Mouse (Mus musculus): ENCODE data around the gene Ubr1. TPM values are rescaled to one million over a fixed set of nuclear protein-coding genes. Genes with fewer than 3 reads are reported as not detected.

Gene Ubr1
- total RNA-seq, 2 experiments from 2014 or later: 21.1 to 27.1 TPM

GRCm38 (mm10) chr2:120866561-120866960 lies 104.0 kb downstream of the Ubr1 start:
- peak; percentile 78; the same call in 1 of the 2 replicates for ATAC-seq (replicated peaks; ENCODE audit: poor library complexity)

DNA sequence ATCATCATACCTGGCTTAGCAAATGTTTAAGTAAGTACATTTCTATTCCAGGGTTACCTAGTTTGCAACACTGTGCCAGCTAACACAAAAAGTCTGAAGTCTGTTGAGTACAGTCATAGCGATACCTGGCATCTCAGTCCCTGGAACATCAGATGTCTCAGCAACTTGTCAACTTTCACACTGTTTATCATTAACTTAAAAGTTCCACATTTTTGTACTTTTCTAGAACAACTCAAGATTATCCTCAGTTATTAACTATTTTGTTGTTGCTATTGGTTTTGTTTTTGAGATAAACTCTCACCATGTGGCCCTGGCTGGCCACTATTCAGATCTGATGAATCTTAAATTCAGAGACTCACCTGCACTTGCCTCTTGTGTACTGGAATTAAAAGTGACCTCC lies 107.1 kb downstream of the Ubr1 start:
- no peak for ATAC-seq (replicated peaks; ENCODE audit: poor library complexity)

DNA sequence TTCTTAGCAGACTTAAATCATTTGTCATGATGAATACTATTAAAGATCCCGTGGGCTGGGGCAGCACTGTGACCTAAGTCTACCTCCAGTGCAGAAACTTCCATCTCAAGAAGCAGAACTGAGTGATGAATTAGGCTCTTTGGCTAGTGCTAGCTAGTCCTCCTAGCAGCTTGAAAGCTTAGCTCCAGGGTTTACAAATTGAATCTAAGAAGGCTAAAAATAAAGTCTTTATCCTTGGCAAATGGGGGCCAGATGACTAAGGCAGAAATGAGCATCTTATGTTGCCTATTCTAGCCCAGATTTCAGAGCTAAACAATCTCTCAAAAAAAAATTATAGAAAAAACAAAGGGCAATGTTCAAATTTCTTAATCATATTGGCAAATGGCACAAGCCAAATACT lies 109.8 kb downstream of the Ubr1 start:
- ATAC-seq (replicated peaks; ENCODE audit: poor library complexity): no peak

DNA sequence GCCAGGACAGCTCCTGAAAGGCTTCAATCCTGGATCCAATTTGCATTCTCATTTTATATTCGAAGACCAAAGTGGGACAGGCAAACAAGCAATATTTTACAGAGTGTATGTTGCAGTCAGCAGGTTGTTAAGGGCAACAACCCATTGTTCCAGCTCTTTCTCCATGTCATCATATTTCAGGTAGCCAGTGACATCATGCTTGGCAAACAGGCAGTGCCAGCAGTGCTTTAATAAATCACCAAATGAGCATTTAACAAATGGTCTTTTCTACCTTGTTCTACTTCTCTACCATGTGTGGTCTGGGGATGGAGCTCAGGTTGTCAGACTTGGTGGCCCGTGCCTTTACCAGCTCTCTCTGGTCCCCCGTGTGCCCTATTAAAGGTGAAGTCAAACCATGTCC lies 112.4 kb downstream of the Ubr1 start:
- ATAC-seq (replicated peaks; ENCODE audit: poor library complexity): no peak

DNA sequence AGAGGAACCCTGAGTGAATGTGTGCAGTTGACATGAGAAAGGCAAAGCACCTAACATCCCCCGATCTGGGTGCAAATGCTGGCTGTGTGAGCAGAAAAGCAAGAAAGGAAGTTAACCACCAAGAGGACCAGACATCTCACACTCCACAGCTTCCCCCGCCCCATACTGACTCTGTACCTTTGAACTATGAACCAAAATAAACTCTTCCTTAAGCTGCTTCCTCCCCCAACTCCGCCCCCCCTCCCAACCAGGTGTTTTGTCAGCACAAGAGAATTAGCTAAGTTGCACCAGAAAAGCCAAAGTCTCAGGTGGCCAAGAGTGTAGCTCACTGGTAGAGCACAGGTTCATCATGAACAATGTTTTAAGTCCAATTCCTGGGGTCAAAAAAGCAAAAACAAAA lies 117.4 kb downstream of the Ubr1 start:
- no peak for ATAC-seq (replicated peaks; ENCODE audit: poor library complexity)

DNA sequence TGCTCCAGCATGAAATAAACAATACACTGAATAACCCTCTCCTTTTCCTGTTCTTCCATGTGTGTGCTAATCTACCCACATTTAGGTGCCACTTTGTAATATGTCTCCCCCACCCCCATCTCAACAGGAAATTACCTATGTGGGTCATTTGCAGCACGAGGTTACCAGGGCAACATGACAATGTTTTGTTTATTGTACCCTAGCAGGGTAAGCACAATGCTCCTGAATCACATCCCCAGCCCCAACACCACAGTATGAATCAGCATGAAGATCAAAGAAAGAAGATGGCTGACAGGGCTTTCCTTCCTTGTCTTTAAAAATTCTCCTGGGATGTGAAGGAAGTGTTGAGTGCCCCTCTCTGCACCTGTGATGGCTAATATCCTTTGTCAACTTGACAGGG lies 117.9 kb downstream of the Ubr1 start:
- no peak for ATAC-seq (replicated peaks; ENCODE audit: poor library complexity)

DNA sequence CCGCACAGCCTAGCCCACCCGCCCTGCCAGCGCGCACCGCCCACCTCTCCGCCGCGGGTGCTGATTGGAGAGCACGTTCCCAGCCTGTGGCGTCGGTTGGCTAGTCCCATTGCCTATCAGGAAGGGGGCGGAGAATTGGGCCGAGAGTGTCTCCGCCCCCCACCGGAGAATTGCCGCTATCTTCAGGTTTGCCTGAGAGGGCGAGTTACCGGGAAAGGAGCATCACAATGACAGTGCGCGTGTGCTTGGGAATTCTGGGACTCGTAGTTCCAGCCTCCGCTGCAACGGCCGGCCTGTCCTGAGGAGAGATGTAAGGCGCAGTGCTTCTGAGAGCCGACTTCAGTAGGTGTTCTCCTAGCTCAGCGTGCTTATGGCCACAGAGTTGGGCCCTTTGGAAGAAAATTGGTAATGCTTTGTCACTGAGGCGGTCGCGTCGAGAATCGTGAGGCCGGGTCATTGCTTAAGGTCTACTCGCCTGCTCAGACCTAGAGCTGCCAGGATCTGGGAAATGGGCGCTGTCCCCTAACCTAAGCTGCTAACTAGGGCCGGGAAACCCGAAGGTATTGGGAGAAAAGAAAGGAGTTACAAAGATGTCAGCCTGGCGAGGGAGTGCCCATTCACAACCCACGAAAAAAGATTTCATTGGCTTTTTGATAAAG lies 120.0 kb downstream of the Ubr1 start, which contains the start of gene Ttbk2:
Gene Ttbk2, minus strand, starts transcription at position 181 of the 659 bp plus-strand sequence.
- ATAC-seq (replicated peaks; ENCODE audit: poor library complexity): peak; percentile 99

GRCm38 (mm10) chr2:120849449-120850423 lies 120.8 kb downstream of the Ubr1 start, which contains the start of gene Cdan1:
Gene Cdan1 (minus strand): TSS chr2:120850128.
- 0 out of 2 replicates have a peak, but pooled peaks have one; percentile 8 for ATAC-seq (replicated peaks; ENCODE audit: poor library complexity)

DNA sequence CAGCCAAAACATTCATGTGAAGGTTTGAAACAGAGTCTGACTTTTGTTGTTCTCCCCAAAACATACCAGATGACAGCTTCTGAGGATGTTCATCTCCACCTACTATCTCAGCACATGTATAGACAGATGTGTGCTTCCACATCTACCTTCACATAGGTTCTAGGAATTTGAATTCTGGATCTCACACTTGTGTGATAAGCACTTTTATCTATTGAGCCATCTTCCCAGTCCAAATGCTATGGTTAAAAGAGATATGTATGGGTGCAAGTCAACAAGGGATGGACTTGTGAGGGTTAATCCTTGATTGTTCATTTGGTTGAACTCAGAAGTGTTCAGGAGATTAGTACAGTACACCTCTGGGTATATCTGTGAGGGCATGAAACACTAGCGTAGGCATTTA lies 125.2 kb downstream of the Ubr1 start:
- ATAC-seq (replicated peaks; ENCODE audit: poor library complexity): no peak

DNA sequence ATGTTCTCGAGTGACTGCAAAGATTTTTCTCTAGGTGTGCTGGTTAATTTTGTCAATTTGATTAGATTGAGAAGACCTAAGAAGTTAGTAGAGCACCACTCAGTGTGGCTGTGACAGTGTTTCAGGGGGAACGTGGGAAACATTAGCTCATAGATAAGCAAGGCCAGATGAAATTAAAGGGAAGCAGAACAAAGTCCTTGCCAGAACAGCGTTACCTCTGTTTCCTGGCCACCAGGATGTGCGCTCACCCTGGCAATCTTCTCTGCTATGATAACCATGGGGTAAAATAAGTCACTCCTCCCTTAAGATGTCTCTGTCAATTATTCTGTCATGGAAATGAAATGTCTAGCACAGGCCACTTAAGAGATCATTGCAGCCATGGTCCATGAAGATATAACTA lies 126.5 kb downstream of the Ubr1 start:
- peak; percentile 42; the same call in 1 of the 2 replicates for ATAC-seq (replicated peaks; ENCODE audit: poor library complexity)

GRCm38 (mm10) chr2:120841211-120841610 lies 129.3 kb downstream of the Ubr1 start:
- ATAC-seq (replicated peaks; ENCODE audit: poor library complexity): no peak

GRCm38 (mm10) chr2:120835167-120835566 lies 135.3 kb downstream of the Ubr1 start:
- ATAC-seq (replicated peaks; ENCODE audit: poor library complexity): no peak

DNA sequence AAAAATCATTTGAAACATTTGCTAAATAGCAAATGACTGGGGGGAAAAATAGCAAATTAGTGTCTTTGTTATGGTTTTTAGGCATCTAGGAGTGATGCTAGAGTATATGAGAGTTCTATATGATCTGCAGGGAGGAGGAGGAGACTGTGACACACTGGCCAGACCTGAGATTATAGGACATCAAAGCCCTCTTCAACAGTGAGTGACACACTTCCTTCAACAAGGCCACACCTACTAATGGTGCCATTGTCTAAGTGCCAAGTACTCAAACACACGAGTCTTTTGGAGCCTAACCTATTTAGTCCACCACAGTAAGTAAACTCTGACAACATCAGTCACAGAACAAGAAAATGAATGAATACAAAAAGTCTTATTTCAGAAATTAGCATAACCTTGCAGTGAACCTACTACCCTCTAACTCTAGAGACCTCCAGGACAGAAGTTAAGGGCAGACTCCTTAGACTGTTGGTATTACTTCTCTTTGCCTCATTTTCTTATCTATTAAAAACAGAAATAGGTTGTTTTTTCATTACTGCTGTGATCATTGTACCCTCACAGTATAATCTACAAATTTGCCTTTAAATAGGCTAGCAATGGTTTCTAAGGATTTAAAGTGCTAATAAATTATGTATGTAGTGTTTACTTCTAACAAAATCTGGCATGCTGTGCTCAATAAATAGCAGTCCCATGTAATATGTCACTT lies 143.4 kb downstream of the Ubr1 start:
- peak; percentile 78 for ATAC-seq (replicated peaks; ENCODE audit: poor library complexity)

Other genes starting within 250 kb of the Ubr1 start
- 13.3 and 14.4 TPM in 2 replicates for gene Cdan1, start 120.6 kb downstream of the Ubr1 start, total RNA-seq (2015)
- gene Cdan1, start 120.6 kb downstream of the Ubr1 start, total RNA-seq (2017): 13.0 and 17.6 TPM in 2 replicates
- gene Ttbk2, start 120.1 kb downstream of the Ubr1 start, total RNA-seq (2015): 4.0 and 5.2 TPM in 2 replicates
- 4.5 and 7.4 TPM in 2 replicates for gene Ttbk2, start 120.1 kb downstream of the Ubr1 start, total RNA-seq (2017)
- 4.2 and 4.3 TPM in 2 replicates for gene Tmem62, start 6.3 kb upstream of the Ubr1 start, total RNA-seq (2015)
- gene Tmem62, start 6.3 kb upstream of the Ubr1 start, total RNA-seq (2017): 6.4 and 12.4 TPM in 2 replicates
- 44.2 and 50.1 TPM in 2 replicates for gene Ccndbp1, start 37.7 kb upstream of the Ubr1 start, total RNA-seq (2015)
- gene Ccndbp1, start 37.7 kb upstream of the Ubr1 start, total RNA-seq (2017): 33.5 and 38.1 TPM in 2 replicates
- 1.7 and 2.4 TPM in 2 replicates for gene Epb42, start 66.4 kb upstream of the Ubr1 start, total RNA-seq (2015)
- 1.4 and 4.2 TPM in 2 replicates for gene Epb42, start 66.4 kb upstream of the Ubr1 start, total RNA-seq (2017)
- not detected in 2 replicates for gene Tgm5, start 115.1 kb upstream of the Ubr1 start, total RNA-seq (2015)
- not detected in 2 replicates for gene Tgm5, start 115.1 kb upstream of the Ubr1 start, total RNA-seq (2017)
- not detected in 2 replicates for gene Tgm7, start 139.1 kb upstream of the Ubr1 start, total RNA-seq (2015)
- gene Tgm7, start 139.1 kb upstream of the Ubr1 start, total RNA-seq (2017): not detected in 2 replicates
- gene Adal, start 169.7 kb upstream of the Ubr1 start, total RNA-seq (2015): 12.2 and 12.4 TPM in 2 replicates
- gene Adal, start 169.7 kb upstream of the Ubr1 start, total RNA-seq (2017): 10.6 and 15.4 TPM in 2 replicates
- 11.7 and 12.8 TPM in 2 replicates for gene Lcmt2, start 169.9 kb upstream of the Ubr1 start, total RNA-seq (2015)
- gene Lcmt2, start 169.9 kb upstream of the Ubr1 start, total RNA-seq (2017): 8.4 and 9.7 TPM in 2 replicates
- 36.4 and 38.9 TPM in 2 replicates for gene Tubgcp4, start 199.9 kb upstream of the Ubr1 start, total RNA-seq (2015)
- 28.8 and 39.3 TPM in 2 replicates for gene Tubgcp4, start 199.9 kb upstream of the Ubr1 start, total RNA-seq (2017)
- 18.8 and 21.2 TPM in 2 replicates for gene Zscan29, start 200.4 kb upstream of the Ubr1 start, total RNA-seq (2015)
- gene Zscan29, start 200.4 kb upstream of the Ubr1 start, total RNA-seq (2017): 18.7 and 25.4 TPM in 2 replicates

Measured in megakaryocyte progenitor cell, adult 5-6 weeks (primary cell).